Mouse (Mus musculus) liver, embryonic 14.5 days (tissue): ENCODE measurements at regions not wholly inside any gene's neighbourhood (a gene's known extent, or its start where the extent isn't known, plus 50 kb on each side); places are given as distances from the start of the nearest gene placed in this dataset.
A peak's percentile ranks its signal among the peaks of the same experiment; 100 is the strongest.

Source experiments
- ATAC-seq: fragments of 200-750 bp; cut with Nextera tagmentation; 2 replicates; pipeline ENCODE4 v1.8.0; 2017; ENCODE audit warnings: moderate number of reproducible peaks, mild to moderate bottlenecking, moderate library complexity; ENCODE audit not compliant: insufficient read depth
- DNase-seq, 3 experiments: peaks; one replicate each; pipeline ENCODE4 v3.0.0-alpha.2; 2012 to 2013; ENCODE audit warnings: low read depth in 3 of 3, low spot score in 3 of 3
- H3K27ac ChIP-seq: fragments of 300-500 bp; sonication (generic); 2 replicates; pipeline ENCODE4 v1.5.1; 2014; ENCODE audit warnings: moderate library complexity, mild to moderate bottlenecking, control low read depth, inconsistent platforms
- H3K27me3 ChIP-seq: fragments of 300-500 bp; sonication (generic); 2 replicates; pipeline ENCODE4 v1.6.1; 2014; ENCODE audit warnings: mild to moderate bottlenecking, low read length, moderate library complexity; ENCODE audit not compliant: control insufficient read depth, insufficient read depth
- H3K36me3 ChIP-seq: fragments of 300-500 bp; sonication (generic); replicated peaks from 2 replicates; pipeline ENCODE4 v1.6.1; 2014; ENCODE audit warnings: low read depth; ENCODE audit not compliant: control insufficient read depth, insufficient read depth
- H3K4me1 ChIP-seq, 2 experiments: fragments of 200-500 bp in 1 of 2; fragments of 300-500 bp in 1 of 2; sonication (generic) in 1 of 2; replicated peaks; 2 replicates each; pipeline ENCODE4 v1.6.1; 2012 to 2014; ENCODE audit warnings: antibody characterized with exemption in 1 of 2, inconsistent platforms in 1 of 2, low read length in 1 of 2; ENCODE audit not compliant: control insufficient read depth in 2 of 2, insufficient read depth in 2 of 2
- H3K4me2 ChIP-seq: fragments of 300-500 bp; sonication (generic); 2 replicates; pipeline ENCODE4 v1.6.1; 2014; ENCODE audit warnings: low read depth, mild to moderate bottlenecking, control low read depth, moderate library complexity
- H3K4me3 ChIP-seq, 2 experiments: fragments of 200-500 bp in 1 of 2; fragments of 300-500 bp in 1 of 2; sonication (generic) in 1 of 2; 2 replicates each; pipeline ENCODE4 v1.5.1; 2012 to 2014; ENCODE audit warnings: low read depth in 2 of 2, low read length in 2 of 2, mild to moderate bottlenecking in 2 of 2, control low read depth in 1 of 2, inconsistent platforms in 1 of 2, moderate library complexity in 1 of 2; ENCODE audit not compliant: insufficient read depth in 1 of 2
- H3K9ac ChIP-seq: fragments of 300-500 bp; sonication (generic); replicated peaks from 2 replicates; pipeline ENCODE4 v1.6.1; 2014; ENCODE audit warnings: mild to moderate bottlenecking, control low read depth, moderate library complexity
- H3K9me3 ChIP-seq: fragments of 300-500 bp; sonication (generic); 2 replicates; pipeline ENCODE4 v1.6.1; 2016; ENCODE audit warnings: low read length, mixed read lengths; ENCODE audit not compliant: control insufficient read depth
- CTCF ChIP-seq: IDR thresholded peaks from 2 replicates; pipeline ENCODE4 v1.5.1; 2016; ENCODE audit warnings: antibody characterized with exemption, low read depth, control low read depth
- EP300 ChIP-seq: IDR thresholded peaks from 2 replicates; pipeline ENCODE4 v1.6.1; 2016; ENCODE audit warnings: antibody characterized with exemption, low read depth
- WGBS: fragments of 180-500 bp; shearing (Covaris S2); extraction: QIAGEN DNeasy Blood & Tissue Kit; methylation state at CpG from one replicate; pipeline ENCODE4 v1.1.7; 2014; ENCODE audit not compliant: insufficient replicate concordance; 5-methylcytosine and 5-hydroxymethylcytosine counted together

DNA sequence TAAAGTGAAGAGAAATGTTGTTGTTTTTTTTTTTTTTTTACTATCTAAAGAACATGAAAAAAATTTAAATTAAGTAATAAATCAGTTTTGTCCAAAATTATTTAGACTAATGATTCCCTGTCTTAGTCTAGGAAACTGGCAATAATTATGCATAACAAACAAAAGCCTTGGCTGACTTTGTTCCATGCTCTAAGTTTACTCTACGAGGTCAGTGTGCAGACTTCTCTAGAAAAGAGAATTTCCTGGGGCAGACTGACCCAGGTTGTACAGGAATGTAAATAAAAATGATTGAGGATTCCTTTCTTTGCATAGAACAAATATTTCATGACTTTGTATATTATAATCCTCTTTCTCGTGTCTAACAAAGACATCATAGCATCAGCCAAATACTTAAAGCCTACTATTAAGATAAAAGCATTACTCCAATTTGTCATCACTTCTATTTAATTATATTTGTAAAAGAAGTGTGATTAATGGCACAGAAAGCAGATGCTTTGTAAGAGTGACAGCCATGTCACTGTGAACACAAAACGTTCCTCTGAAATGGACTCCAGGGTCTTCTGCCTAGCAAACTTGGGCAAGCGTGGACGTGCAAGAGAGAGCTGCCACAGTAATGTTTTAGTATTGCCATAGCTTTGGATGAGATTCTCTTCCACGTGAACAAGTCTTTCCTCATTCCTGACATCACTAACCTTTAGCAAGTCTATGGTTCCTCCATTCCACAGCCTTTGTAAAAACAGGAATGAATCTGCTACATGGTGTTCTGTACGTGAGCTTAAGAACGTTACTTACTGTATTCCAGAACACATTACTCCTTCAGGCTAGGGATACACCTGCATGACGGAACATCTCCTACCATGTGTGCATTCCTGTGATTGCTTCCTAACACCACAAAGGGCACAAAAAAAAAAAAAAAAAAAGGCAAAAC lies 172.6 kb downstream of the Nrip1 start:
- H3K9me3 ChIP-seq: no peaks in the 10 kb centered on the region
- WGBS: 65% methylated on average over 9 of the region's 9 CpGs
- H3K27ac ChIP-seq: no peak overlapping the region
- ATAC-seq (no peak), DNase-seq (no peak)
- no peaks in the 10 kb centered on the region for H3K36me3 ChIP-seq
- TF ChIP-seq CTCF (no peak), EP300 (no peak)
- H3K4me1 ChIP-seq: peaks cover 0 to 2% of the 10 kb centered on the region in 2 experiments; a peak in 1 of 4 replicates
- H3K4me3 ChIP-seq: no peak overlapping the region
- H3K27me3 ChIP-seq: no peaks in the 10 kb centered on the region
- no peak overlapping the region for H3K4me2 ChIP-seq
- H3K9ac ChIP-seq: no peak overlapping the region

DNA sequence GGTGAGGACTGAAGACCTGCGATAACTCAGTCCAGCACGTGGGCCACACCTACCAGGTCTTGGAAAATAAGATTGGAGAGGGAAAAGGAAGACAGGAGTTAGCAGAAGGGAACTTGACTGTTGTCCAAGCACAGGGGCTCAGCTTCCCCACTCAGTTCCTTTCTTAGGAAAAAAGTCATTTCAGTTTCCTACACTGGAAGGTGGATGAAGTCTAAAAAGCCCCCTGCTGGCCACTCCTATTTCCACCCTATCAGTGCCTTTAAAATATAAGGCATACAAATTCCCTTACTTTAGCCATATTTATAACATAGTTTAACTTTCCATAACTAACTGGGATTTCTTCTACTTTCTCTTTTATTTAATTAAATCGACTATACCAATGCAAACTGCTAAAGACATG lies 173.4 kb downstream of the Nrip1 start:
- no peaks in the 10 kb centered on the region for H3K36me3 ChIP-seq
- peaks cover 0 to 2% of the 10 kb centered on the region in 2 experiments; a peak in 1 of 4 replicates for H3K4me1 ChIP-seq
- ATAC-seq: no peak
- H3K27me3 ChIP-seq: no peaks in the 10 kb centered on the region
- WGBS: 47% methylated on average over 3 of the region's 3 CpGs
- no peak for DNase-seq
- no peaks in the 10 kb centered on the region for H3K9me3 ChIP-seq
- TF ChIP-seq CTCF (peak; percentile 29; the same call in 1 of the 2 replicates), EP300 (no peak)
- H3K4me3 ChIP-seq: no peak overlapping the region
- no peak overlapping the region for H3K4me2 ChIP-seq
- H3K9ac ChIP-seq: no peak overlapping the region
- H3K27ac ChIP-seq: no peak overlapping the region

DNA sequence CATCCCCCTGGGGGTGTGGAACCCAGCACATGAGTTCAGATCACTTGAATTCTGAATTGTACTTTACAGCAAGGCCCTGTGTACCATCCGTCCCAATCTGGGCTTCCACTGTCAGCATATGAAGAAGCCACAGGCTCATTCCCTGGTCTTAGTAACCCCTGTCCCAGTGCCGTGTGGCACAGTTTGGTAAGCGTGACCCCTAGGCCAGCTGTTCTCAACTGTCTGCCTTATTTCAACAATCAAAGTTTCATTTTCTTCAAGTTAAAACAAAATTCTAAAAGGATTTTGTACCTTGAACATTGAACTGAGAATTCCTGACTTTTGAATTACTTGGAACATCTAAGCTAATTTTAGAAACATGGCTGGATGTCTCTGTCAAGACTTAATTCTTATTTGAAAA lies 174.6 kb downstream of the Nrip1 start:
- no peaks in the 10 kb centered on the region for H3K36me3 ChIP-seq
- no peaks in the 10 kb centered on the region for H3K27me3 ChIP-seq
- 59% methylated on average over 3 of the region's 3 CpGs for WGBS
- H3K9ac ChIP-seq: no peak overlapping the region
- H3K4me1 ChIP-seq: peaks cover 0 to 2% of the 10 kb centered on the region in 2 experiments; a peak in 1 of 4 replicates
- H3K4me3 ChIP-seq: no peak overlapping the region
- TF ChIP-seq EP300 (no peak), CTCF (no peak)
- DNase-seq (no peak), ATAC-seq (no peak)
- no peaks in the 10 kb centered on the region for H3K9me3 ChIP-seq
- H3K4me2 ChIP-seq: no peak overlapping the region
- no peak overlapping the region for H3K27ac ChIP-seq

DNA sequence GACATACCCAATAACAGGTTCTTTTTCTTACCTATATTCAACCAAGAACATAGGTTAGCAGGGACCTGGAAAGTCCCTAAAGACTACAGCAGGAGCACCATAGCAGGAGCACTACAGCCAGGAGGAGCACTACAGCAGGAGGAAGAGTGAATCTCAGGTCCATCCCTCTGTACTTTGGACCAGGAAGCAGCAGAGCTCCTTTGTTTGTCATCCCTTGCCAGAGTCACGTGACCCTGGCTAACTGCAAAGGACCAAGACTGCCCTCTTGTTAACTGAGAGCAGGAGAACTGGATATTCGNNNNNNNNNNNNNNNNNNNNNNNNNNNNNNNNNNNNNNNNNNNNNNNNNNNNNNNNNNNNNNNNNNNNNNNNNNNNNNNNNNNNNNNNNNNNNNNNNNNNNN lies 172.2 kb upstream of the Samsn1 start:
- TF ChIP-seq CTCF: no peak
- no peak for TF ChIP-seq EP300
- Histone ChIP-seq H3K4me2 (no peak overlapping the region), H3K27ac (no peak overlapping the region), H3K36me3 (no peaks in the 10 kb centered on the region), H3K4me1 (no peaks in the 10 kb centered on the region), H3K27me3 (no peaks in the 10 kb centered on the region), H3K9me3 (no peaks in the 10 kb centered on the region), H3K9ac (no peak overlapping the region), H3K4me3 (no peak overlapping the region)
- DNase-seq (no peak), ATAC-seq (no peak)
- WGBS: 65% methylated on average over 2 of the region's 2 CpGs

DNA sequence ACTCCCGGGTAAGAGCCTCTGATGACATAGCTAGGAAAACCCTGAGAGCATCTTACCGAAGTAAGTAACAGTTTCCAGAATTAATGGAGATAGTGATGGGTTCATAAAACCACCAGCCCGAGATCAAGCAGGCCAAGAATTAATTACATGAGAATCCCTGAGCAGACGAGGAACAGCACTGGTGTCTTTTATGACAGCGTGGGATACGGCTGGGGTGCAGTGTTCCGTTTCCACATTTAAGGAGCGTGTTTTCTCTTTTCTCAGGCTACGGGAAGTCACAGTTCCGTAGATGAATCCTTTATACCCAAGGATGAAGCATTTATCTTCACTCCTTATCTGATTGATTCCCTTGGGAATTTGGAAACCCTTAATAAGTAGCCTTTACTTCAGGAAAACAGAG lies 169.1 kb upstream of the Samsn1 start:
- WGBS: 72% methylated on average over 10 of the region's 10 CpGs
- Histone ChIP-seq H3K9me3 (no peaks in the 10 kb centered on the region), H3K9ac (no peak overlapping the region), H3K4me2 (no peak overlapping the region), H3K27me3 (no peaks in the 10 kb centered on the region), H3K27ac (no peak overlapping the region), H3K4me1 (no peaks in the 10 kb centered on the region), H3K36me3 (no peaks in the 10 kb centered on the region), H3K4me3 (no peak overlapping the region)
- no peak for ATAC-seq
- TF ChIP-seq EP300: no peak
- no peak for TF ChIP-seq CTCF
- DNase-seq: no peak
